Mouse (Mus musculus) hindbrain, embryonic 15.5 days (tissue): ENCODE results near the gene Cox11. TPM values are rescaled to one million over a fixed set of nuclear protein-coding genes. Genes with fewer than 3 reads are reported as not detected.

ENCODE experiments used
- ATAC-seq: fragments of 200-750 bp; cut with Nextera tagmentation; 2 replicates; pipeline ENCODE4 v1.8.0; 2017; ENCODE audit warnings: low read depth, moderate number of reproducible peaks, moderate TSS enrichment; ENCODE audit not compliant: low FRiP score
- H3K27ac ChIP-seq: fragments of 300-500 bp; sonication (generic); replicated peaks from 2 replicates; pipeline ENCODE4 v1.5.1; 2015; ENCODE audit warnings: mild to moderate bottlenecking, inconsistent platforms
- H3K27me3 ChIP-seq: fragments of 300-500 bp; sonication (generic); 2 replicates; pipeline ENCODE4 v1.6.1; 2015; ENCODE audit warnings: control low read depth, inconsistent platforms
- H3K36me3 ChIP-seq: fragments of 300-500 bp; sonication (generic); 2 replicates; pipeline ENCODE4 v1.6.1; 2015; ENCODE audit warnings: control low read depth, inconsistent platforms
- H3K4me1 ChIP-seq: fragments of 300-500 bp; sonication (generic); replicated peaks from 2 replicates; pipeline ENCODE4 v1.6.1; 2015; ENCODE audit warnings: control low read depth, inconsistent platforms
- H3K4me2 ChIP-seq: fragments of 300-500 bp; sonication (generic); 2 replicates; pipeline ENCODE4 v1.6.1; 2015; ENCODE audit warnings: moderate library complexity, mild to moderate bottlenecking, inconsistent platforms
- H3K4me3 ChIP-seq: fragments of 300-500 bp; sonication (generic); 2 replicates; pipeline ENCODE4 v1.5.1; 2015; ENCODE audit warnings: mild to moderate bottlenecking, inconsistent platforms
- H3K9ac ChIP-seq: fragments of 300-500 bp; sonication (generic); 2 replicates; pipeline ENCODE4 v1.6.1; 2015; ENCODE audit warnings: inconsistent platforms
- H3K9me3 ChIP-seq: fragments of 300-500 bp; sonication (generic); 2 replicates; pipeline ENCODE4 v1.6.1; 2016; ENCODE audit warnings: control low read depth, inconsistent platforms
- WGBS: fragments of 180-500 bp; shearing (Covaris S2); methylation state at CpG from one replicate; pipeline ENCODE4 v1.1.7; 2015; 5-methylcytosine and 5-hydroxymethylcytosine counted together
- polyA plus RNA-seq: library from polyadenylated mRNA; unstranded; fragments of >200 nt; fragmentation: Nextera tagmentation; extraction: Ambion mirVana; gene quantifications from 2 replicates; pipeline ENCODE4 v1.2.1, GENCODE M21; 2015

The Cox11 gene
- polyA plus RNA-seq, 1 experiment from 2014 or later = 41.4 TPM

GRCm38 (mm10) chr11:90687460-90688416 is 49.8 kb downstream of the Cox11 start, which contains the start of gene Tom1l1:
Gene Tom1l1 (minus strand): TSS chr11:90688366.
- Histone ChIP-seq H3K4me2 (peak within 1 kb of the TSS; percentile 88), H3K36me3 (no peaks in the 10 kb centered on the region), H3K4me3 (peak within 1 kb of the TSS; percentile 63), H3K4me1 (0 out of 2 replicates have a peak, but pooled peaks cover 4% of the 10 kb centered on the region), H3K27ac (peak within 1 kb of the TSS; percentile 78), H3K9ac (peak within 1 kb of the TSS; percentile 60), H3K9me3 (no peaks in the 10 kb centered on the region), H3K27me3 (no peaks in the 10 kb centered on the region)
- 5% methylated on average over 47 of the region's 47 CpGs for WGBS
- ATAC-seq = peak; percentile 91

DNA sequence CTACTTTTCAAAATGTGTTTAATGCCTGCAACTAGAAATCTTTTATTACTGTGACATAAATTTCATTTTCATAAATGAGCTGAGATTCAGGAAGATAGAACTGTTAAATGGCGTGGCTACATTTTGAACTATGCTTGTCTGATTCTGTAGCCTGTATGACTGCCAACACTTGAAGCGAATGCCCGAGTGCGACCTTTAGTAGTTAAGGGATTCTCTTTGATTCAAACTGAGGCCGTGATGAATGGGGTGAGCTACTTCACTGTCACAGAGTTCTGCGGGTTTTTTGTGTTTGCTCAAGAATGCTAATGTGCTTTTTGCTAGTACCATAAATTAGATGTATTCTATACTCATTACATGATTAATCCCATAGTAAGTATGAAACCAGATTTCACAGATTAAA is 52.4 kb downstream of the Cox11 start:
- Histone ChIP-seq H3K4me1 (0 out of 2 replicates have a peak, but pooled peaks cover 4% of the 10 kb centered on the region), H3K27ac (no peak overlapping the region), H3K27me3 (no peaks in the 10 kb centered on the region), H3K9ac (no peak overlapping the region), H3K4me2 (no peak overlapping the region), H3K9me3 (no peaks in the 10 kb centered on the region), H3K36me3 (no peaks in the 10 kb centered on the region), H3K4me3 (no peak overlapping the region)
- WGBS = 15% methylated on average over 6 of the region's 6 CpGs
- ATAC-seq = no peak

DNA sequence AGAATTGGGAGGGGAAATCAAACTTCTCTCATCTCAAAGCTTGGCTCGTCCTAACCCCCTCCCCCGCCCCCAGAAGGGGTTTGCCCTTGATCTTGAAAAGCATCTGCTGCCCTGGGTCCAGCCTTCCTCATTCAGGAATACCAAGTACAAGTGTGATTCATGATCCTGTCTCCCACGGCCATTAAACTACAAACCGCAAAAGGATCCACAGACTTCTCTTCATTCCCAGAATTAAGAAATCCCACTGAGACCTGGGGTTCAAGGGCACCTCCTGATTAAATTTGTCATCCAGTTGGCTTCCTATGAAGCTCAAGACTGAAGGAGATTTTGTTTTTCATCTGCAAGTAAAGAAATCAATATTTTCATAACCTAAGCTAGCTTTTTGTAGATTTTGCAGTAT is 56.2 kb downstream of the Cox11 start:
- Histone ChIP-seq H3K4me1 (peaks cover 8% of the 10 kb centered on the region; the same call in 1 of the 2 replicates), H3K27me3 (no peaks in the 10 kb centered on the region), H3K36me3 (no peaks in the 10 kb centered on the region), H3K27ac (no peak overlapping the region), H3K4me2 (no peak overlapping the region), H3K9ac (no peak overlapping the region), H3K4me3 (no peak overlapping the region), H3K9me3 (no peaks in the 10 kb centered on the region)
- ATAC-seq = no peak
- 61% methylated on average over 4 of the region's 4 CpGs for WGBS

Other genes with a start within 250 kb of the Cox11 start
- gene Hlf, start 247.3 kb upstream of the Cox11 start, polyA plus RNA-seq = 5.2 and 6.3 TPM in 2 replicates
- 18.3 and 20.0 TPM in 2 replicates for gene Stxbp4, start 89 bp upstream of the Cox11 start, polyA plus RNA-seq
- gene Tom1l1, start 50.2 kb downstream of the Cox11 start, polyA plus RNA-seq = 20.3 and 21.5 TPM in 2 replicates